Mouse (Mus musculus) ES-E14 (cell line): ENCODE measurements around the gene Mmel1. TPM values are rescaled to one million over a fixed set of nuclear protein-coding genes. Genes with fewer than 3 reads are reported as not detected.

Experiments
- DNase-seq: peaks from one replicate; pipeline ENCODE4 v3.0.0-alpha.2; 2013; ENCODE audit warnings: low read depth, low spot score
- H3K27ac ChIP-seq: 2 replicates; pipeline ENCODE4 v1.5.1; 2012; ENCODE audit warnings: low read depth, mild to moderate bottlenecking, low read length, moderate library complexity, mixed read lengths; ENCODE audit not compliant: poor library complexity, insufficient read depth, severe bottlenecking
- H3K36me3 ChIP-seq: 2 replicates; pipeline ENCODE4 v1.6.1; 2012; ENCODE audit warnings: mild to moderate bottlenecking, low read length, moderate library complexity, mixed read lengths; ENCODE audit not compliant: control insufficient read depth, poor library complexity, insufficient read depth, severe bottlenecking
- H3K4me1 ChIP-seq, 2 experiments: fragments of 150-350 bp in 1 of 2; sonication (generic) in 1 of 2; 2 replicates each; pipeline ENCODE4 v1.6.1; 2012; ENCODE audit warnings: low read length in 2 of 2, mild to moderate bottlenecking in 1 of 2, mixed read lengths in 1 of 2; ENCODE audit not compliant: control insufficient read depth in 2 of 2, insufficient read depth in 2 of 2, poor library complexity in 1 of 2
- H3K4me3 ChIP-seq, 2 experiments: fragments of 150-350 bp in 1 of 2; sonication (generic) in 1 of 2; 2 replicates each; pipeline ENCODE4 v1.5.1; 2012; ENCODE audit warnings: low read length in 2 of 2, low read depth in 1 of 2, mild to moderate bottlenecking in 1 of 2, mixed read lengths in 1 of 2; ENCODE audit not compliant: insufficient read depth in 1 of 2, poor library complexity in 1 of 2, severe bottlenecking in 1 of 2
- H3K9ac ChIP-seq: 2 replicates; pipeline ENCODE4 v1.6.1; 2012; ENCODE audit warnings: low read depth, mild to moderate bottlenecking, low read length, mixed read lengths; ENCODE audit not compliant: poor library complexity, insufficient read depth, severe bottlenecking
- H3K9me3 ChIP-seq: fragments of 150-350 bp; sonication (generic); 2 replicates; pipeline ENCODE4 v1.6.1; 2012; ENCODE audit warnings: low read depth, mild to moderate bottlenecking, low read length; ENCODE audit not compliant: control insufficient read depth, insufficient read depth
- CHD2 ChIP-seq: IDR thresholded peaks from 2 replicates; pipeline ENCODE4 v1.6.1; 2014; ENCODE audit warnings: mild to moderate bottlenecking, low read depth, low read length, inconsistent platforms
- HCFC1 ChIP-seq: IDR thresholded peaks from 2 replicates; pipeline ENCODE4 v1.6.1; 2012; ENCODE audit warnings: low read length, inconsistent platforms, borderline replicate concordance; ENCODE audit not compliant: insufficient read depth
- MAFK ChIP-seq: IDR thresholded peaks from 2 replicates; pipeline ENCODE4 v1.6.1; 2014; ENCODE audit warnings: mild to moderate bottlenecking, low read depth, low read length, inconsistent platforms; ENCODE audit not compliant: insufficient read depth
- ZC3H11A ChIP-seq: IDR thresholded peaks from 2 replicates; pipeline ENCODE4 v1.6.1; 2012; ENCODE audit warnings: low read depth, mild to moderate bottlenecking, inconsistent platforms, low read length, borderline replicate concordance
- ZNF384 ChIP-seq: IDR thresholded peaks from 2 replicates; pipeline ENCODE4 v1.6.1; 2012; ENCODE audit warnings: low read depth, low read length, inconsistent platforms
- in situ Hi-C, 2 experiments: fragments of 600-800 bp; cut with MboI; formaldehyde crosslinking; loops; one replicate each; pipeline ENCODE4 v1.15.1; 2025; ENCODE audit warnings: low sequenced_read_pairs in 2 of 2, inconsistent platforms in 1 of 2; ENCODE audit not compliant: unreplicated experiment in 2 of 2
- total RNA-seq: library from RNA; depleted of rRNA; stranded (reverse); fragments of 300-350 nt; gene quantifications from 2 replicates; pipeline ENCODE4 v1.2.3, GENCODE M21; 2012

The Mmel1 gene
- total RNA-seq, 1 experiment, result 2.4 TPM

DNA sequence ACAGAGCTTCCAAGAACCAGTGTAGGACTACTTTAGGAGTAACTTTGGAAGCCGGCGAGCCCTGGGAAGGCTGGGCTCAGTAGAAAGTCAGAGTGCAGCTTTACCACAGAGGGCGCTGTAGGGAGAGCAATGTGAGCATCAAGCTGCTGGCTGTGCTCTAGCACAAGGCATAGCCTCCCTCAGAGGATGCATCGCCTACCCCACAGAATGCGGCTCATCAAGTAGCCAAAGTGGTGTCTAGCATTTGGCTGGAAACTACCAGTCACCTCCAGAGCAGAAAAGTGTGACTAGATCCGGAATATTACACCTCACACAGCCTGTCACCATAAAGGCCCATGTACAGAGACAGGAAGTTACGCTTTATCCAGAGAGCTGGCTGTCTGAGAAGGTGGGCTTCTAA lies 66.4 kb downstream of the Mmel1 start:
- Histone ChIP-seq H3K4me3 (no peak overlapping the region), H3K9me3 (no peaks in the 10 kb centered on the region), H3K36me3 (no peaks in the 10 kb centered on the region), H3K9ac (no peak overlapping the region), H3K27ac (no peak overlapping the region), H3K4me1 (peaks cover 0 to 2% of the 10 kb centered on the region in 2 experiments; a peak in 1 of 4 replicates)
- in situ Hi-C loops, result no loop called here
- TF ChIP-seq HCFC1, result no peak
- no peak for TF ChIP-seq CHD2
- TF ChIP-seq MAFK, result no peak
- no peak for DNase-seq

DNA sequence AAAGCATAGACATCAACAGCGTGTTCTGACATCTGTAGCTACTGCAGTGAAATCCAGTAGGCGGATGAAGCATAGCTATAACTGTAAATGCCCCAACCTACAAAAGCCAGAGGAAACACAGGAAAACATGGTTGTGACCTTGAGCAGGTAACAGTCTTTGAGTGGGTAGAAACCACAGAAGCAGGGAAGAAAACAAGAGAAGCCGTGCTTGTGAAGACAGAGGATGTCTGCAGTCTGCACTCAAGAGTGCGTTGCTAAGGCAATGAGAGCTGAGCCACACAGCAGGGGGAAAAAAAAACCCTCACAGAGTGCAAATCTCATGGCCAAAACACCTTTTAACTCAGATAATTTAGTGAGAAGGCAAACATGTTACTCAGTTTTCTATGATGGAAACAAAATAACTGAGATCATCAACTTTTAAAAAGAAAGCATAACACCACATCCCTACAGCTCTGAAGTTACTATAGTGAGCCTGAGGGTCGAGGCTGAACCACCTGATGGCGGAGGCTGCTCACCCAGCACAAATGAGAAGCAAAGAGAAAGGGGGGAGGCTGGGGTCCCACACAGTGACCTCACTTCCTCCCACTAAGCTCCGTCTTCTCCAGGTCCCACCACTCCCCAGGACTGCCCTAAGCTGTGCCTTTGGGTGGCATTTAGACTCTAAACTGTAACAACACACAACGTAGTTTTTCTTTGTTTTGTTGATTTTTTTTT lies 67.3 kb downstream of the Mmel1 start:
- TF ChIP-seq ZC3H11A, result no peak
- no peak for TF ChIP-seq ZNF384
- no peak for TF ChIP-seq MAFK
- no peak for TF ChIP-seq HCFC1
- no peak for TF ChIP-seq CHD2
- in situ Hi-C loops, result no loop called here

DNA sequence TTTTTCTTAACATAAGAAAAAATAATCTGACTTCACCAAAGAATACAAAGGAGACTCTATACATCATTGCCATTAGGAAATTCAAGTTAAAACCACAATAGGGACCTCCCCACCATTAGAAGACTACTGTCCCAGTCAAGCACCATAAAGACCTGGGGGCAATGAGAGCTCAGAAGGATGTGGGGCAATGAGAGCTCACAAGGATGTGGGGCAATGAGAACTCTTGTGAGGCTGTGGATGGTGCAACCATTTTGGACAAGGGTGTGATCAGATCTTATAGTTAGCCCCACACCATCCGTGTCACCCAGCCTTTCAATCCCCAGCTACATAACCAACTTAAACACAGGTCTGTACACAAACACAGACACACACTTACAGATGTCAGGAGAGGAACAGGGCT lies 68.4 kb downstream of the Mmel1 start:
- in situ Hi-C loops, result no loop called here
- H3K9me3 ChIP-seq, result no peaks in the 10 kb centered on the region
- no peak for DNase-seq
- H3K4me3 ChIP-seq, result no peak overlapping the region
- TF ChIP-seq MAFK (no peak), ZNF384 (no peak), CHD2 (no peak), HCFC1 (no peak), ZC3H11A (no peak)
- H3K9ac ChIP-seq, result no peak overlapping the region
- H3K4me1 ChIP-seq, result peaks cover 0 to 4% of the 10 kb centered on the region in 2 experiments; a peak in 1 of 4 replicates
- H3K27ac ChIP-seq, result no peak overlapping the region
- H3K36me3 ChIP-seq, result no peaks in the 10 kb centered on the region

More for the DNA sequence above, 67.3 kb downstream of the Mmel1 start:
- no peaks in the 10 kb centered on the region for H3K36me3 ChIP-seq
- H3K9me3 ChIP-seq, result no peaks in the 10 kb centered on the region
- no peak for DNase-seq
- peaks cover 0 to 2% of the 10 kb centered on the region in 2 experiments; a peak in 1 of 4 replicates for H3K4me1 ChIP-seq
- no peak overlapping the region for H3K27ac ChIP-seq
- H3K9ac ChIP-seq, result no peak overlapping the region
- no peak overlapping the region for H3K4me3 ChIP-seq

- H3K4me3 ChIP-seq, result no peak overlapping the region
- no peak overlapping the region for H3K9ac ChIP-seq
- in situ Hi-C loops, result no loop called here
- H3K4me1 ChIP-seq, result peaks cover 0 to 13% of the 10 kb centered on the region in 2 experiments; a peak in 1 of 4 replicates
- H3K36me3 ChIP-seq, result no peaks in the 10 kb centered on the region
- TF ChIP-seq ZC3H11A (no peak), ZNF384 (no peak), CHD2 (no peak), HCFC1 (no peak), MAFK (no peak)
- DNase-seq, result no peak
- H3K9me3 ChIP-seq, result no peaks in the 10 kb centered on the region
- H3K27ac ChIP-seq, result no peak overlapping the region
These were observed 70.8 kb downstream of the Mmel1 start for GRCm38 (mm10) chr4:154940156-154940555.

GRCm38 (mm10) chr4:154941831-154942230 lies 72.4 kb downstream of the Mmel1 start:
- Histone ChIP-seq H3K36me3 (no peaks in the 10 kb centered on the region), H3K4me3 (no peak overlapping the region), H3K27ac (no peak overlapping the region), H3K4me1 (peaks cover 0 to 14% of the 10 kb centered on the region in 2 experiments; a peak in 1 of 4 replicates), H3K9me3 (no peaks in the 10 kb centered on the region), H3K9ac (no peak overlapping the region)
- TF ChIP-seq CHD2, result no peak
- DNase-seq, result no peak
- in situ Hi-C loops, result no loop called here
